Mouse (Mus musculus) bone marrow macrophage, adult 2 months (primary cell): ENCODE measurements around the gene Hoxd10.

Experiments
- CTCF ChIP-seq: IDR thresholded peaks from 2 replicates; pipeline ENCODE4 v1.5.1; 2012; ENCODE audit warnings: low read depth, mild to moderate bottlenecking, low read length, moderate library complexity
- POLR2A ChIP-seq: IDR thresholded peaks from 2 replicates; pipeline ENCODE4 v1.6.1; 2012; ENCODE audit warnings: mild to moderate bottlenecking, low read depth, low read length, borderline replicate concordance

- no peak for TF ChIP-seq CTCF
- TF ChIP-seq POLR2A = no peak
Observed at GRCm38 (mm10) chr2:74734451-74734850, 42.7 kb downstream of the Hoxd10 start.
